Mouse (Mus musculus) hindbrain, embryonic 15.5 days (tissue): ENCODE results near the gene Tbc1d22a. TPM values are rescaled to one million over a fixed set of nuclear protein-coding genes. Genes with fewer than 3 reads are reported as not detected.

Experiments used
- ATAC-seq: fragments of 200-750 bp; cut with Nextera tagmentation; 2 replicates; pipeline ENCODE4 v1.8.0; 2017; ENCODE audit warnings: low read depth, moderate number of reproducible peaks, moderate TSS enrichment; ENCODE audit not compliant: low FRiP score
- H3K27ac ChIP-seq: fragments of 300-500 bp; sonication (generic); replicated peaks from 2 replicates; pipeline ENCODE4 v1.5.1; 2015; ENCODE audit warnings: mild to moderate bottlenecking, inconsistent platforms
- H3K27me3 ChIP-seq: fragments of 300-500 bp; sonication (generic); 2 replicates; pipeline ENCODE4 v1.6.1; 2015; ENCODE audit warnings: control low read depth, inconsistent platforms
- H3K36me3 ChIP-seq: fragments of 300-500 bp; sonication (generic); 2 replicates; pipeline ENCODE4 v1.6.1; 2015; ENCODE audit warnings: control low read depth, inconsistent platforms
- H3K4me1 ChIP-seq: fragments of 300-500 bp; sonication (generic); replicated peaks from 2 replicates; pipeline ENCODE4 v1.6.1; 2015; ENCODE audit warnings: control low read depth, inconsistent platforms
- H3K4me2 ChIP-seq: fragments of 300-500 bp; sonication (generic); 2 replicates; pipeline ENCODE4 v1.6.1; 2015; ENCODE audit warnings: moderate library complexity, mild to moderate bottlenecking, inconsistent platforms
- H3K4me3 ChIP-seq: fragments of 300-500 bp; sonication (generic); 2 replicates; pipeline ENCODE4 v1.5.1; 2015; ENCODE audit warnings: mild to moderate bottlenecking, inconsistent platforms
- H3K9ac ChIP-seq: fragments of 300-500 bp; sonication (generic); 2 replicates; pipeline ENCODE4 v1.6.1; 2015; ENCODE audit warnings: inconsistent platforms
- H3K9me3 ChIP-seq: fragments of 300-500 bp; sonication (generic); 2 replicates; pipeline ENCODE4 v1.6.1; 2016; ENCODE audit warnings: control low read depth, inconsistent platforms
- WGBS: fragments of 180-500 bp; shearing (Covaris S2); methylation state at CpG from one replicate; pipeline ENCODE4 v1.1.7; 2015; 5-methylcytosine and 5-hydroxymethylcytosine counted together
- polyA plus RNA-seq: library from polyadenylated mRNA; unstranded; fragments of >200 nt; fragmentation: Nextera tagmentation; extraction: Ambion mirVana; gene quantifications from 2 replicates; pipeline ENCODE4 v1.2.1, GENCODE M21; 2015

Gene Tbc1d22a
- polyA plus RNA-seq, 1 experiment from 2014 or later = 13.2 TPM

- Histone ChIP-seq H3K27ac (peak overlapping the region; percentile 69), H3K9ac (0 out of 2 replicates have a peak overlapping the region, but pooled peaks have one; percentile 2), H3K36me3 (no peaks in the 10 kb centered on the region), H3K27me3 (no peaks in the 10 kb centered on the region), H3K9me3 (no peaks in the 10 kb centered on the region), H3K4me2 (peak overlapping the region; percentile 34), H3K4me3 (no peak overlapping the region), H3K4me1 (peaks cover 47% of the 10 kb centered on the region)
- WGBS = 19% methylated on average over 15 of the region's 15 CpGs
- ATAC-seq = peak; percentile 60
Observed at GRCm38 (mm10) chr15:86277428-86277827, 63.2 kb downstream of the Tbc1d22a start.

- H3K9ac ChIP-seq = no peak overlapping the region
- no peaks in the 10 kb centered on the region for H3K36me3 ChIP-seq
- peaks cover 47% of the 10 kb centered on the region for H3K4me1 ChIP-seq
- H3K4me3 ChIP-seq = no peak overlapping the region
- ATAC-seq = no peak
- H3K27ac ChIP-seq = no peak overlapping the region; the same call in 1 of the 2 replicates
- WGBS = 61% methylated on average over 14 of the region's 14 CpGs
- no peaks in the 10 kb centered on the region for H3K27me3 ChIP-seq
- H3K9me3 ChIP-seq = no peaks in the 10 kb centered on the region
- H3K4me2 ChIP-seq = no peak overlapping the region
Observed at GRCm38 (mm10) chr15:86279059-86279974, 65.1 kb downstream of the Tbc1d22a start.

- Histone ChIP-seq H3K27me3 (no peaks in the 10 kb centered on the region), H3K27ac (no peak overlapping the region), H3K4me3 (no peak overlapping the region), H3K36me3 (no peaks in the 10 kb centered on the region), H3K9me3 (no peaks in the 10 kb centered on the region), H3K4me1 (peaks cover 45% of the 10 kb centered on the region), H3K9ac (no peak overlapping the region), H3K4me2 (no peak overlapping the region)
- 58% methylated on average over 4 of the region's 4 CpGs for WGBS
- no peak for ATAC-seq
Observed at GRCm38 (mm10) chr15:86280137-86280536, 65.9 kb downstream of the Tbc1d22a start.

GRCm38 (mm10) chr15:86283238-86283637 is 69.0 kb downstream of the Tbc1d22a start:
- H3K27me3 ChIP-seq = no peaks in the 10 kb centered on the region
- no peak overlapping the region for H3K4me2 ChIP-seq
- peaks cover 14% of the 10 kb centered on the region for H3K4me1 ChIP-seq
- H3K36me3 ChIP-seq = no peaks in the 10 kb centered on the region
- no peak overlapping the region for H3K27ac ChIP-seq
- H3K9me3 ChIP-seq = no peaks in the 10 kb centered on the region
- H3K4me3 ChIP-seq = no peak overlapping the region
- ATAC-seq = no peak
- H3K9ac ChIP-seq = no peak overlapping the region
- WGBS = 100% methylated on average over 1 of the region's 1 CpGs

GRCm38 (mm10) chr15:86285296-86285695 is 71.0 kb downstream of the Tbc1d22a start:
- H3K27ac ChIP-seq = no peak overlapping the region
- no peak overlapping the region for H3K4me3 ChIP-seq
- H3K4me1 ChIP-seq = no peaks in the 10 kb centered on the region
- no peak overlapping the region for H3K4me2 ChIP-seq
- no peaks in the 10 kb centered on the region for H3K27me3 ChIP-seq
- no peak overlapping the region for H3K9ac ChIP-seq
- no peaks in the 10 kb centered on the region for H3K36me3 ChIP-seq
- no peak for ATAC-seq
- no peaks in the 10 kb centered on the region for H3K9me3 ChIP-seq
- 86% methylated on average over 2 of the region's 2 CpGs for WGBS

- Histone ChIP-seq H3K36me3 (no peaks in the 10 kb centered on the region), H3K4me1 (0 out of 2 replicates have a peak, but pooled peaks cover 11% of the 10 kb centered on the region), H3K27me3 (no peaks in the 10 kb centered on the region), H3K4me2 (no peak overlapping the region), H3K9ac (no peak overlapping the region), H3K27ac (no peak overlapping the region), H3K9me3 (no peaks in the 10 kb centered on the region), H3K4me3 (no peak overlapping the region)
- ATAC-seq = no peak
- WGBS = 89% methylated on average over 3 of the region's 3 CpGs
Observed at GRCm38 (mm10) chr15:86290074-86290473, 75.8 kb downstream of the Tbc1d22a start.

GRCm38 (mm10) chr15:86292288-86292687 is 78.0 kb downstream of the Tbc1d22a start:
- no peak for ATAC-seq
- Histone ChIP-seq H3K27me3 (no peaks in the 10 kb centered on the region), H3K9ac (no peak overlapping the region), H3K36me3 (no peaks in the 10 kb centered on the region), H3K27ac (no peak overlapping the region), H3K4me3 (no peak overlapping the region), H3K4me2 (no peak overlapping the region), H3K4me1 (0 out of 2 replicates have a peak, but pooled peaks cover 11% of the 10 kb centered on the region), H3K9me3 (no peaks in the 10 kb centered on the region)
- WGBS = 59% methylated on average over 6 of the region's 6 CpGs

- H3K4me1 ChIP-seq = 0 out of 2 replicates have a peak, but pooled peaks cover 11% of the 10 kb centered on the region
- ATAC-seq = no peak
- no peak overlapping the region for H3K27ac ChIP-seq
- no peak overlapping the region for H3K9ac ChIP-seq
- H3K4me2 ChIP-seq = no peak overlapping the region
- no peak overlapping the region for H3K4me3 ChIP-seq
- no peaks in the 10 kb centered on the region for H3K36me3 ChIP-seq
- WGBS = 87% methylated on average over 3 of the region's 3 CpGs
- H3K27me3 ChIP-seq = no peaks in the 10 kb centered on the region
- H3K9me3 ChIP-seq = no peaks in the 10 kb centered on the region
Observed at GRCm38 (mm10) chr15:86294426-86294825, 80.2 kb downstream of the Tbc1d22a start.

- H3K27ac ChIP-seq = no peak overlapping the region
- 0 out of 2 replicates have a peak, but pooled peaks cover 9% of the 10 kb centered on the region for H3K4me1 ChIP-seq
- no peaks in the 10 kb centered on the region for H3K9me3 ChIP-seq
- no peak for ATAC-seq
- no peak overlapping the region for H3K4me2 ChIP-seq
- H3K27me3 ChIP-seq = no peaks in the 10 kb centered on the region
- WGBS = 58% methylated on average over 4 of the region's 4 CpGs
- H3K9ac ChIP-seq = no peak overlapping the region
- H3K4me3 ChIP-seq = no peak overlapping the region
- no peaks in the 10 kb centered on the region for H3K36me3 ChIP-seq
Observed at GRCm38 (mm10) chr15:86295722-86296288, 81.5 kb downstream of the Tbc1d22a start.

- no peaks in the 10 kb centered on the region for H3K36me3 ChIP-seq
- H3K4me1 ChIP-seq = no peaks in the 10 kb centered on the region
- no peak overlapping the region for H3K4me3 ChIP-seq
- H3K9ac ChIP-seq = no peak overlapping the region
- WGBS = 93% methylated on average over 1 of the region's 1 CpGs
- H3K4me2 ChIP-seq = no peak overlapping the region
- no peak for ATAC-seq
- no peaks in the 10 kb centered on the region for H3K27me3 ChIP-seq
- H3K27ac ChIP-seq = no peak overlapping the region
- H3K9me3 ChIP-seq = no peaks in the 10 kb centered on the region
Observed at GRCm38 (mm10) chr15:86297281-86297680, 83.0 kb downstream of the Tbc1d22a start.

- H3K27ac ChIP-seq = no peak overlapping the region
- no peak overlapping the region for H3K9ac ChIP-seq
- no peaks in the 10 kb centered on the region for H3K9me3 ChIP-seq
- 74% methylated on average over 1 of the region's 1 CpGs for WGBS
- H3K4me2 ChIP-seq = no peak overlapping the region
- no peak for ATAC-seq
- no peaks in the 10 kb centered on the region for H3K4me1 ChIP-seq
- no peaks in the 10 kb centered on the region for H3K27me3 ChIP-seq
- H3K4me3 ChIP-seq = no peak overlapping the region
- H3K36me3 ChIP-seq = 0 out of 2 replicates have a peak, but pooled peaks cover 2% of the 10 kb centered on the region
Observed at GRCm38 (mm10) chr15:86303876-86304275, 89.6 kb downstream of the Tbc1d22a start.

- Histone ChIP-seq H3K9ac (no peak overlapping the region), H3K4me3 (no peak overlapping the region), H3K27me3 (no peaks in the 10 kb centered on the region), H3K27ac (no peak overlapping the region), H3K4me1 (no peaks in the 10 kb centered on the region), H3K36me3 (0 out of 2 replicates have a peak, but pooled peaks cover 2% of the 10 kb centered on the region), H3K9me3 (no peaks in the 10 kb centered on the region), H3K4me2 (no peak overlapping the region)
- WGBS = 77% methylated on average over 3 of the region's 3 CpGs
- no peak for ATAC-seq
Observed at GRCm38 (mm10) chr15:86304861-86305260, 90.6 kb downstream of the Tbc1d22a start.
